Mouse (Mus musculus): ENCODE results near the gene Fbxl19.

DNA sequence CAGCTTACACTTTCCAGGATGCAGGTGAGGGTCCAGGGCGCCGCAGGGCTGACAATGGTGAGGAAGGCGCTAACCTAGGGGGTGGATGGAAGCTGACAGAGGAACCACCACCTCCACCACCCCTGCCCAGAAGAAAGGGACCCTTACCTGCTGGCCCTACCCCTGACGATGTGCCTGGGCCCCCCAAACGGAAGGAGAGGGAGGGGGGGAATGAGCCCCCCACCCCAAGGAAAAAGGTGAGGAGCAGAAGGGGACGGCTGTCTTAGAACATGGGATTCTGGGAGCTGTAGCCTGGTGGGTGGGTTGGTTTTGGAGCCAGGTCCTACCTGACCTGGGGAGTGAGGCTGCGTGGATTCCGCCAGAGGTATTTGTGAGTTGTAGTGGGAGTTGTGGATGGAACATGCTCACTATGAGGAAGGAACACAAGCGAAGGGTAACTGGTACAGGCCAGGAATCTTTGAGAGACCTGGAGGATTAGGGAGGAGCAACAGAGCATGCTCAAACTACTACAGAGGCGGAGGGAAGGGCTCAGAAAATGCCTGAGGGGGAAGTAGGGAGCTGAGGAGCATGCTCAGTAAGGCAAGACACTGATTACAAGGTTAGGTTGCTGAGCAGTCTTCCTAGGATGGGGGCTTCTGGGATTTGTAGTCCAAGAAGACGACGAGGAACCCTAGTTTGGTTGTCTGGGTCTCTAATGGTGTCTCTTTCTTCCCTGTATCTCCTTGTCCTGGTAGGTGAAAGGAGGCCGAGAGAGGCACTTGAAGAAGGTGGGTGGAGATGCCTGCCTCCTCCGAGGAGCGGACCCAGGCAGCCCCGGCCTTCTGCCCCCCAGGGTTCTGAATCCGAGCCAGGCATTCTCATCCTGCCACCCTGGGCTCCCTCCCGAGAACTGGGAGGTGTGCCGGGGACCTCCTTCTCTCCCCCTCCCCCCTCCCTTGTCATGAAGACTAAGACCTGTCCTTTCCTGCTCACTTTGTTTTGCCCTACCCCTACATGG, 6.1 kb downstream of the Fbxl19 start:
- TF ChIP-seq CTCF (IDR thresholded peaks at IDR 0.05; ENCODE audit: control insufficient read depth, insufficient read depth, insufficient replicate concordance, low read depth, low read length) (no peak), POLR2A (IDR thresholded peaks at IDR 0.05; ENCODE audit: control insufficient read depth, low read depth, low read length) (no peak)
